Mouse (Mus musculus) gastrocnemius, adult 8-10 months (tissue): ENCODE data around the gene Fads3. TPM values are rescaled to one million over a fixed set of nuclear protein-coding genes. Genes with fewer than 3 reads are reported as not detected.

Experiments
- DNase-seq, 2 experiments: peaks; one replicate each; pipeline ENCODE4 v3.0.0; 2022; ENCODE audit warnings: low spot score in 2 of 2
- total RNA-seq, 4 experiments: library from RNA; stranded (reverse); gene quantifications; 2 replicates each; pipeline ENCODE4 v1.2.4; 2022

Gene Fads3
- total RNA-seq, 4 experiments from 2014 or later = 1.5 to 4.9 (median 3.5) TPM

DNA sequence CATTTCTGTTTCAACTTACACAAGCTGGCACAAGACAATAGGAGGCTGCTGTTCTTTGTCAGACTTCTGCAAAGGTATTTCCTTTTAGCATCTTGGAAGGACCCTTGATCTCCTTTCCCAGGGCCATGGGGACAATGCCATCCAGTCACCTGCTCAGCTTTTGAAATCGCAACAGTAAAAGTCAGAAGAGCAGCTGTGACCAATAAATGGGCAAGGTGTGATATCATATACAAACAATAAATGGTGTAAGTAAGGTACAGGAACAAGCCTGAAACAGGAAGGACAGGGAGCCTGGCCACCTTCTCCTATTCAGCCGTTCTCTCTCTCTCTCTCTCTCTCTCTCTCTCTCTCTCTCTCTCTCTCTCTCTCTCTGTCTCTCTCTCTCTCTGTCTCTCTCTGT, 9.1 kb downstream of the Fads3 start:
- no peak for DNase-seq

DNA sequence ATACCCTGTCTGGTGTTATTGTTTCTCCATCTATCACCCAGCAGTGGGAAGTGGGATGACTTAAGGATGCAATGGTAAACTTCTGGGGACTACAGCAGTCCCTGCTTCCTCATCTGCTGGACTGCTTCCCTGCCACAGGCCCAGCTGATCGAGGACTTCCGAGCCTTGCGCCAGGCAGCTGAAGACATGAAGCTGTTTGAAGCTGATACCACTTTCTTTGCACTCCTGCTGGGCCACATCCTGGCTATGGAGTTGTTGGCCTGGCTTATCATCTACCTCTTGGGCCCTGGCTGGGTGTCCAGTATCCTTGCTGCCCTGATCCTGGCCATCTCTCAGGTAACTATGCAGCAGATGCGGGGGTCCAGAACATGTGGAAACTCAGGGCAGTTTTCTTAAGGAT, 11.3 kb downstream of the Fads3 start:
- DNase-seq = no peak

DNA sequence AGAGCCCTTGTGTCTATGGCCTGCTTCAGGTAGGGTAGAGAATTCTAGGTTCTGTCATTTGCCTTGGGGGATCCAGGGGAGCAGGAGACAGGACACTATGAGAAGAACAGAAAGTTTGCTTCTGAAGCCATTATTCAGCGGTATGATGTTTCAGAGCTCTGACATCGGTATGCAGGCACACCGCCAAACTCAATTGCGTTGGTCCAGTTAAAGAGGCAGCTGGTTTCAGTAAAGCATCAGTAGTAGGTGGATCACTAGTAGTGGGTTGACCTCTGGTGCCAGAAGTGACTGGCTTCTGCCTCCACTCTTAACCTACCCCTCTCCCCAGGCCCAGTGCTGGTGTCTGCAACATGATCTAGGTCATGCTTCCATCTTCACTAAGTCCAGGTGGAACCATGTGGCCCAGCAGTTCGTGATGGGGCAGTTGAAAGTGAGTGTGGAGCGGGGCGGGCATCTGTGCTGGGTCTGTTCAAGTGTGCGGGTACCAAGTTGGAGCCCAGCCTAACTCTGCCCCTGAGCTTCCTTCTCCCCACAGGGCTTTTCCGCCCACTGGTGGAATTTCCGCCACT, 12.4 kb downstream of the Fads3 start:
- no peak for DNase-seq

DNA sequence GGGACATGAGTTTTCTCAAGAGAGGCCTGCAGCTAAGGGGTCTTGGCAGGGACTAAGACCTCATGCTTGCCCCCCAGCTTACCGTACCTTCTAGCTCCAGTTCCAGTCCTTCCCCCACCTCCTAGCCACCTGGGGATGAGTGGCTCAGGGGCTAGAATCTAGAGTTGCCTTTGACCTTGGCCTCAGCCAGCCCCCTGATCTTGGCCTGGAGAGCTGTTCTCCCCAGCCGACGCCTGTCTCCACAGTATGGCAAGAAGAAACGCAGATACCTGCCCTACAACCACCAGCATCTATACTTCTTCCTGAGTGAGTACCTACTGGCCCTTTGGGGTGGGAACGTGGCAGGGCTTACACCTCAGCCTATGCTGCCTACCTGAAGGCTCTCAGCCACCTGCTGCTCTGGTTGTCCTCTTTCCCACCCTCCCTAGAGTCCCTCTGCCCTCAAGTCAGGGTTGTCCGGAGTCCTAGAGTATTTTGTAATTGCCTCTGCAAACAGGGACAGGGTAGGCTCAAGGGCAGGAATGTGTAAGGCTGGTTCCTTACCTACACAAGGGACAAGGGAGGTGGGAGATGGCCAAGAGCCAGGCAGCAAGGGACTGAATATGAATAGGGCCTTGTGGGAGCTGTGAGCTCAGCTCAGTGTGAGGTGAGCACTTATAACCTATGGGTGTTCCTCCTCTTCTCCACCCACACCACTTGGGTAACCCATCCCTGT, 13.1 kb downstream of the Fads3 start:
- no peak for DNase-seq

DNA sequence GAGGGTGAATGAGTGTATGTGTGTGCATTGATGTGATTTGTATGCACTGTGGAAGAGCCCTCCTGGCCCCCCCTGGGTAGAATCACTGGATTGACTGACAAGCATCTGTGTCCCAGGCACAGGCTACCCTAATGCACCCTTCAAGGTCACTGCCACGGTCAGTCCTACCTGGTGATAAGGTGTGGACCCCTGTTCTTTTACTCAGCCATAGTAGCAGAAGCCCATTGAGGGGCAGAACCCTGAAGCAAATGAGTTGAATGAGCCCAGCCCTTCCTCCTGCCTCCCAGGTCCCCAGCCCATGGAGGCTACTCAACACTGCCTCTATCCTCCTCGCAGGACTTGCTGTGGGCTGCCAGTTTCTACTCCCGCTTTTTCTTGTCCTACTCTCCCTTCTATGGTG, 13.9 kb downstream of the Fads3 start:
- DNase-seq = no peak

DNA sequence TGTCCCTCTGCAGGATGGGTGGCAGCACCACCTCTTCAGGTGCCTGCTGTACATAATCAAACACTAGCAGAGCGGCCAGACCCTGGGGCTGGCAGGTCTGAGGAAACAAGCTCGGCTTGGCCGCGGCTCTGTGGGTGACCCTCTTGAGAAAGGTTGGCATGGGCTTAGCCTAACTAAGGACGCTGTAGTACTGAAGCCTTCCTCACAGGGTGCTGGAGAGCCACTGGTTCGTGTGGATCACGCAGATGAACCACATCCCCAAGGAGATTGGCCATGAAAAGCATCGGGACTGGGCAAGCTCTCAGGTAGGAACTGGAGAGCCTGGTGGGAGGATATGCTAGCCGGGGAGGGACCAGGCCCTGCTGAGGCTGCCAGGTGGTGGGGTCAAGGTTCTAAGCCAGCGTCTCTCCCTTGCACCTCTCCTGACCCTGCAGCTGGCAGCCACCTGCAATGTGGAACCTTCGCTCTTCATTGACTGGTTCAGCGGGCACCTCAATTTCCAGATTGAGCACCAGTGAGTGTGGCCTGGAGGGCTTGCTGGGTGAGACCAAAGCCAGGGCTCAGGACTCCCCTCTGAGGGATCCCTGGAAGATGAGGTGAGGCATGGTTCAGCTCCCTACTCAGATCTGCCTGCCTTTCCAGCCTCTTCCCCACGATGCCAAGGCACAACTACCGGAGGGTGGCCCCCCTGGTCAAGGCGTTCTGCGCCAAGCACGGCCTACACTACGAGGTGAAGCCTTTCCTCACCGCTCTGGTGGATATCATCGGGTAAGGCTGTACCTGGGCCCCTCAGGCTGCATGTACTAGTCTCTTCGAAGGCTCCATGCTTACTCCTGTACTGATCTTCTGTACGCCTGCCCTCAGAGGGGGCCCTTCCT, 14.7 kb downstream of the Fads3 start:
- no peak for DNase-seq

DNA sequence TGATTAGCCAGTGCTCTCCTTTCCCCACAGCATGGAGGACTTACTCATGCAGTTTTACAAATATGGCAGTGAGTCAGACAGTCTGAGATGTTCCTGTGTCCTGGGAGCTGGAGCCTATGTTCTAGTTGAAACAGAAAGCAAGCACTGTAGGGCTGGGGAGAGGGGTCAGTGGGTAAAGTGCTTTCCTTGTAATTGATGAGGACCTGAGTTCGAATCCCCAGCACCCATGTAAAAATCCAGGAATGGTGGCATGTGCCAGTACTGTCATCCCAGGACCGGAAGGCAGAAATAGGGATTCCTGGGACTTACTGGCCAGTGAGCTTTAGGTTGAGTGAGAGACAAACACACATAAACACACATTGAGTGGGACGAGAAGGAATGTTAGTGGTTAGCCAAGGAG, 15.3 kb downstream of the Fads3 start:
- DNase-seq = no peak

DNA sequence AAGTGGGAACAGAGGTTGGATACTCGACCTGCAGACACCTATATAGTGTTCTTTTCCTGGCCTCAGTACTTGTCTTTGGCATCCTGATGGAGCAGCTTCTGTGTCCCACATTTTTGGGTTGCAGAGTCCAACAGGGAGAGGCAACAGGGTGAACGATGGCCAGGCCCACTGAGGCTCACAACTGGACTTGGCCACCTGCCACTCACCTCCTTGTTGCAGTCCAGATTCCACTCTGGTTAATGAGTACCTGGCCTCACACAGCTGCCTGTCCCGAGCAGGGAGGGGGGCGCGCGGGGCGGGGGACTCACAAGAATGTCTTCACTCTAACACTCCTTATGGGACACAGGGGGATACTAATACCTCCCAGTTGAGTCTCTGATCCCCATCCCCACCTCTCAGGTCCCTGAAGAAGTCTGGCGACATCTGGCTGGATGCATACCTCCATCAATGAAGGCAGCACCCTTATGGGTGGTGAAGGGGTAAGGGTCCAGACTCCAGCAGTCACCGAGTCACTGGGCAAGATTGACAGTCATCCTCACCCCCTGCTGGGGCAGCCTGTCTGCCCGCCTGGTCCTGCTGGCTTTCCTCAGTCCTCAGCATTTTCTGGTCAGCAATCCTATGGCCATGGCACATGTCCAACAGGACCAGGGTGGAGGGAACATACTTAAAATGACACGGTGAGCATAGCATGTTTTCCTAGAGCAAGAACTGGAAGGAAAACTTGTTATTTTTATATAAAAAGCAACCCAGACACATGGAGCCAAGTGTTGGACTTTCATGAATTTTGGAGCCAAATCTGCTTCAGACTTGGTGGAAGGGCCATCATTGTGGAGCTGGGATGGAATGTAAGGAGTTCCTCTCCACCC, 16.4 kb downstream of the Fads3 start:
- no peak for DNase-seq

DNA sequence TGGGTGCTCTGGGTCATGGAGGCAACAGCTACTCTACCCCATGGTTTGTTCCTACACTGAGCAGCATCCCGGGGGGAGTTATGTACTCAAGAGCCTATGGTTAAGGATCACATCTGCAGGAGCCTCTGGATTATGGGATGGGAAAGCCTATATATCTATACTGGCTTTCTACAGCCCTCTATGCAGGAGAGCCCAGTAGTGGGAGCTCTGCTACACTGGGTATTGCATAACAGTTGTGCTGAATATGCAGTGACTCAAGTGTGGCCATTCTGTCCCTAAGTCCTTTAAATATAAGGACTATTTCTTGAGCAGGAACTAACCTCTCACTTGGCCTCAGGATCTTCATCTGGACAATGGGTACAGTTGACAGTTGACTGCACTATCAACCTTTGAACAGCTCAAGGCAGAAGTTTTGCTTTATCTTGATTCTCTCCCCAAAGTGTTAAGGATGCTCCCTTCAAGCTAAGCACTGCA, 17.0 kb downstream of the Fads3 start:
- DNase-seq = no peak

DNA sequence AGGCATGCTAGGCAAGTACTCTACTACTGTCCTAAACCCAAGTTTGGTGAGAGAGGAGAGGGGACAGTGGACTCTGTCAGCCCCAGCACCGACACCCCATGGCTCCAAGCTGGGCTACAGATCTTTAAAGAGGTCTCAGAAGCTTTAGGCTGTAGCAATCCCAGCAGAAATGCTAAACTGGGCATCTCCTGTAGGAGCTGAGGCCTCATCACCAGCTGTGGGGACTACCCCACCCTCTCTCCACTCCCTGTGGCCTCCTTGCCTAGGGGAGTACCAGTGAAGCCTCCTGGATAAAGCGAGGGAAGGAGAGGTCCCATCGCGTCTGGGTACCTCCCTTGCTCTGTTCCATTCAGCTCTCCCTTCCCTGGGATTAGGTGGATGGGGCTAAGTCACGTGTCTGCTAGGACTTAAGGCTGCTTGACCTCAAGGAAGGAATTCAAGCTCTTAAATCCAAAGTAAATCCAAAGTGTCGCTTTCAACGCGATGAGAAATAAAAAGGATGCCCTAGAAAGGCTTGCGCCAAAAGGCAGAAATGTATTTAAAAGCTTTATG, 17.6 kb downstream of the Fads3 start:
- no peak for DNase-seq

DNA sequence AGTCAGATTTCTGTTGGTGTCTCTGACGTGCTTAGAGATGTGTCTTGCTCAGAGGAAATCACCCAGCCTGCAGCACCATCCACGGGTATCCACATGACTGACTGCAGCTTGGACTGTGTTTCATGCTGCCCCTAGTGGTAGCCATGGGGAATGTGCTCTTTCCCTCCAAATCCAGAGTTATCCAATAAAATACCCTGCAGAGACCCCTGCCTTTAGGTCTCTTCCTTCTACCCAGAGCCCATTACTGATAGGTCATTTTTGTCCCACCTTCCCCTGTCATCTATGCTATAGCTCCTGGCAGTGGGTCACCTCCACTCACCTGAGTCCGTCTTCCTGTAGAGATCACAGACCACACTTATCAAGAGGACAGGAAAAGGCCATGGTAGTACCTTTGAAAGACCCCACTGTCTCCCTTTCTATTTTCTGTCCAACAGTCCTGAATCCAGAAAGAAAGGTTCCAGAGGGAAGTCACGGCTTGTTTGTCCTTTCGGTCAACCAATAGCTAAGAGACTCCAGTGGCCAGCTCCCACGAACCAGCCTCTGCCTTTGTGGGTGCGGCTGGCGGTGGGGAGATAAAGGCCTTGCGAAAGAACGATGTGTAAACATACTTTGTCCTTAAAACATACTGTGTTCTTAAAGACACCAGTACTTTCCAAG, 18.7 kb downstream of the Fads3 start:
- no peak for DNase-seq

DNA sequence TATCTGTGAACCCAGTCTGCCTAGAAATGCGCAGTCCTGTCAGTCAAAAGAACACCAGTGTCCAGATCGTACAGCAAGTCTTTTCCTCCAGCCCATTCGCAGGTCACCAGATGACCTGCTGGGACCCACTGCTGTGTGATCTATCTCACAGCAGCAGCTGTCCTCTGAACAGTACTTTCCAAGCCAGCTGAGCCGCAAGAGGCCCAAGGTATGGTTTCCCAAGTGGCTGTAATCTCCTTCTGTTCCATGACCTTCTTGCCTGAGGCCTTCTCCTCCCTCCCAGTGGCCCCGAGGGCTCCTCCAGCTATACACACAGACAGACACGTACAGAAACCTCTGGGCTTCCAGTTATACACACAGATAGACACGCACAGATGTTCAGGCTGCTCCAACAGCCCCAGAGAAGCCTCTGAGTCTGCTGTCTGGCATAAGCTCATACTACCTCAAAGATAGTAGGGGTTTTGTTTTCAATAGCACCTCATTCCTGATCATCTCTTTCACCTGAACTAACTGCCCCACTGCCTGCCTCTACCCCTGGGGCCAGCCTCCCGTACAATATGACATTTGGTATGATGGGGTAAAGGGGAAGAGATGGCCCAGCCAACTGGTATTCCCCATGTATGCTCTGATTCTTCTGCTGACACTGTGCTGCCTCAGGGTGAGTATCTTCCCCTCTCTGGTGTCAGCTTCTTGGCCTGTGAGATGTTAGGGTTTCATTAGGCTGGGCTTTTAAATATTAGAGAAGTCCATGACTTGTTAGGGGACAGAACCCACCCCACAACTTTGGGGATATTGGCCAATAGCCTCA, 19.6 kb downstream of the Fads3 start:
- DNase-seq = no peak

DNA sequence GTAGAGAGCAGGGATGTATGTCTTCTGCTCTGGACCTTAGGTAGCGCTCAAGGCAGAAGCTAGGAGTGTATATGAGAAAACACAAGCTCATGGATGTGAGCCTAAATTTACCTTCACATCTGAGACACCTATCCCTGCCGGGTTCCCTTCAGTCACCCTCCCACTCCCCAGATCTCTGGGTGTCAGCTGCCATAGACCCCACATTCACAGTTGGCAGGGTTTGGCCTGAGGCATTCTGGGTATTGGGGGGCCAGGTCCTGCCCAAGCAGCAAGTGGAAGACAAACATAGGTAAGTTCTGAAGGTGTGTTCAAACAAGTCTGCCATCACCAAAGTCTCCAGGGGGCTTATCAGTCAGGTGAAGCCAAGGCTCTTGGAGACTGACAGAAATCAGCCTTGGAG, 20.3 kb downstream of the Fads3 start:
- DNase-seq = no peak

DNA sequence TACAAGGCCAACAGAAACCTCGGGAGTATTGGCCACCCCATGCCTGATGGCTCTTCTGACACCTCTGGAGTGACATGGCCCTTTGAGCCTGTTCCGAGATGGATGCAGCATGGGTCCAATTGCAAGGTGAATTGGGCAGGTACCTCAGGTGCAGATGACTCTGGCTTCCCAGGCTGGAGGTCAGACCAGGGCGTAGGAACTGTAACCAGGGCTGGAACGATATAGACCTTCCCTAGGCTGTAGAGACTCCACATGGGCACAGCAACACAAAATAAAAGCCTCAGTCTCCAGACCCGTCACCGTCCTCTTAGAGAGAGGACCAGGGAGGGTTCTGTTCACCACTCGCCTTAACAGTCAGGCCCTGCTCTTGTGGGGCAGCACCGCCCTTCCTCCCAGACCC, 20.9 kb downstream of the Fads3 start:
- no peak for DNase-seq

DNA sequence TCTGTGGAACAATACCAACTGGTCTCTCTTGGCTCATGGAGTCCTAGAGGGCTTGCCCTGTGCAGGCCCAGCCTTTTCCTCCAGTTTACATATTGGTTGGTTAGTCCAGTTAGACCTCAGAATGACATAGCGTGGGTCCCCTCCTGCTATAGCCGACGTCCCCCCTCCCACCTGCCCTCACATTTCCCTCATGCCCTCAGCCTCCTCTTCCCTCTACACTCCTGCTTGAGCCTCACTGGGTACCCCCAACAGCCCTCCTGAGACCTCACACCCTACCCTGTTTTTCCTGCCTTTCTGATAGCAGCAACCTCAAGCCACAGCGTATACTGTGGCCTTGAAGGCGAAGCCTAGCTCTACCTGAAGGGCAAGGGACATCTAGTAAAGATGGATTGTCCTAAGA, 21.5 kb downstream of the Fads3 start:
- no peak for DNase-seq

DNA sequence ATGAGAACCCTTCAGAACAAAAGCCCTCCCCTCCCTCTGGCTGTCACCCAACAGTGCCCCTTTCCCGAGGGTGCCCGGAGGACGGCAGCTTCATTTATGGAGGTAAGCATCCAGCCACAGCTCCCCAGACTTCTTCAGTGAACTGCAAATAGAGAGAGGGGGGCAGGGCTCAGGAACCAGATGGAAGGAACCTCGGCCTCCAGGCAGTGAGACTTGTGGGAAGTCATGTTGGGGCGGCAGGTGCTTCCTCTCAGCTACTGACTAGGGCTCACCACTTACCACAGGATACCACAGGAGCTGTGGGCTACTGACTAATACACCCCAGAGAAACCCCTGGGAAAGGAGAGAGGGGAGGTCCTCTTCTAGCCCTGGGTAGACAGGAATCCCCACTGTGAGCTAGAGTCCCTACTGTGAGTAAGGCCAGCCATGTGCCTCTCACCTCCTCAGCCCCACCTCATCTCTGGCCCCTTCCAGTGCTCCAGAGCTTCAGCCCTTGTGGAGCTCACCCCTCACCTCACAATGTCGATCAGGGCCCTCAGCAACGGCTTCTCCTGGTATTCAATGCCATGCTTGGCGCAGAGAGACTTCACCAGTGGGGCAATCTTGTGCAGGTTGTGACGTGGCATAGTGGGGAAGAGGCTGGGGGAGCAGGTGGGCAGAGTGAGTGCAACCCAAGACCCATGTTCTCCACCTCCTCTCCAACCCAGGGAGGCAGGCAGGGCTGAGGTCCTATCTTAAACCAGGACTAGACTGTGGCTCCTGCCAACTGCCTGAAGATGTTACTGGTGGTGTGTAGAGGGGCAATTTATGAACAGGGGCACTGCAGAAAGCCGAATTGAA, 23.0 kb downstream of the Fads3 start:
- no peak for DNase-seq

DNA sequence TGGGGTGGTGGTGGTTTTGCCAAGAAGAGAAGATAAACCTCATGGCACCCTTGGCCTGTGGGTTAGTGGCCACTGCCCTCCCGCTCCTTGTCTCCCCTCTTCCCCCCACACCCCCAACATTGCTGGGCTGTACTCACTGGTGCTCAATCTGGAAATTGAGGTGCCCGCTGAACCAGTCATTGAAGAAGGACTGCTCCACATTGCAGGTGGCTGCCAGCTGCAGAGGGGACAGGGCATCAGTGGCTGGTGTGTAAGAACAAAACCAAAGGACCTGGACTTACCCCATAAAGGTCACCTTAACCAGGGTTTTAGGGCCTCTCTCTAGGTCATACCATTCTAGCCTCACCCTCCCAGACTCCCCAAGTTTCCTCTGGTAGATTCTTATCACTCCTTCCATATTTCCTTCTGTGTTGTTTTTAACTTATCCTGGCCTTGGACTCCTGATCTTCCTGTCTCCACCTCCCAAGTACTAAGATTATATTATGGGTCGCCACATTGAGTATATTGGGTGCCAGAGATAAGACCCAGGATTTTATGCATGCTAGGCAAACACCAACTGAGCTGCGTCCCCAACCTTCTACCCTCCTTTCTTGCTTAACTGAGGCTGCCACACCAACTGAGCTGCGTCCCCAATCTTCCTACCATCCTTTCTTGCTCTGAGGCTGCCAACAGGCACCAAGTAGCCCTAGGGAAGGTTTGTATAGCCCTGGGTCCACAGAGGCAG, 24.3 kb downstream of the Fads3 start:
- no peak for DNase-seq

DNA sequence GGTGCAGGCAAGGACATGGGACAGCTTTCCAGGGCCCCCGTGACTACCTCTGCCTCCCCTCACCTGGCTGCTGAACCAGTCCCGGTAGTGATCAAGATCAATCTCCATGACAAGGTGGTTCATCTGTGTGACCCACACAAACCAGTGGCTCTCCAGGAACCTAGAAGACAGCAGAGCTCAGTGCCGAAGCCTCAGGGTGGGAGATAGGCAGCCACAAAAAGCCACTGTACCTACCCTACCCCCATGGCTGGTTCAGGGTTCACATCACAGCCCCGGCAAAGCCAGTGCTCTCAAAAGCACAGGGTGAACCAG, 24.8 kb downstream of the Fads3 start:
- no peak for DNase-seq
